Mouse (Mus musculus) heart, postnatal 0 days (tissue): ENCODE measurements at regions not wholly inside any gene's neighbourhood (a gene's known extent, or its start where the extent isn't known, plus 50 kb on each side); places are given as distances from the start of the nearest gene placed in this dataset.

ENCODE experiments used
- CTCF ChIP-seq: IDR thresholded peaks from 2 replicates; pipeline ENCODE4 v1.5.1; 2016; ENCODE audit warnings: antibody characterized with exemption, control low read depth, low read depth
- EP300 ChIP-seq: IDR thresholded peaks from 2 replicates; pipeline ENCODE4 v1.6.1; 2016; ENCODE audit warnings: antibody characterized with exemption, low read depth

GRCm38 (mm10) chr10:17659575-17659974, 63.4 kb upstream of the Cited2 start:
- no peak for TF ChIP-seq EP300
- no peak for TF ChIP-seq CTCF
